Mouse (Mus musculus) heart, postnatal 36 days (tissue): ENCODE measurements around the gene Nck2. TPM values are rescaled to one million over a fixed set of nuclear protein-coding genes. Genes with fewer than 3 reads are reported as not detected.

ENCODE experiments used
- total RNA-seq, 2 experiments: library from RNA; stranded (reverse); gene quantifications; 2 replicates each; pipeline ENCODE4 v1.2.3; 2021

Nck2 gene
- total RNA-seq, 2 experiments from 2014 or later = 13.6 to 15.3 TPM

Other genes with a start within 250 kb of the Nck2 start
- 1,000 to 10,000 TPM; 1,415 to 1,925 TPM for gene Fhl2, start 247.6 kb upstream of the Nck2 start, total RNA-seq